Mouse (Mus musculus) embryonic facial prominence, embryonic 10.5 days (tissue): ENCODE data around the gene Gtpbp1. TPM values are rescaled to one million over a fixed set of nuclear protein-coding genes. Genes with fewer than 3 reads are reported as not detected.

ENCODE experiments used
- DNase-seq: peaks from one replicate; pipeline ENCODE4 v3.0.0-alpha.2; 2017; ENCODE audit warnings: low spot score
- H3K27ac ChIP-seq: fragments of 300-500 bp; sonication (generic); replicated peaks from 2 replicates; pipeline ENCODE4 v1.5.1; 2016; ENCODE audit warnings: mild to moderate bottlenecking
- H3K27me3 ChIP-seq: fragments of 300-500 bp; sonication (generic); replicated peaks from 2 replicates; pipeline ENCODE4 v1.6.1; 2016; ENCODE audit warnings: low read depth, mild to moderate bottlenecking; ENCODE audit not compliant: poor library complexity, severe bottlenecking
- H3K36me3 ChIP-seq: fragments of 300-500 bp; sonication (generic); replicated peaks from 2 replicates; pipeline ENCODE4 v1.6.1; 2016; ENCODE audit warnings: mild to moderate bottlenecking, moderate library complexity
- H3K4me1 ChIP-seq: fragments of 300-500 bp; sonication (generic); 2 replicates; pipeline ENCODE4 v1.6.1; 2016
- H3K4me3 ChIP-seq: fragments of 300-500 bp; sonication (generic); 2 replicates; pipeline ENCODE4 v1.5.1; 2016; ENCODE audit warnings: mild to moderate bottlenecking, moderate library complexity
- H3K9me3 ChIP-seq: fragments of 300-500 bp; sonication (generic); 2 replicates; pipeline ENCODE4 v1.6.1; 2016; ENCODE audit warnings: mild to moderate bottlenecking
- WGBS: fragments of 180-500 bp; shearing (Covaris S2); methylation state at CpG from one replicate; pipeline ENCODE4 v1.1.7; 2016; 5-methylcytosine and 5-hydroxymethylcytosine counted together
- polyA plus RNA-seq: library from polyadenylated mRNA; unstranded; fragments of >200 nt; fragmentation: Nextera tagmentation; extraction: Ambion mirVana; gene quantifications from 2 replicates; pipeline ENCODE4 v1.2.1, GENCODE M21; 2016

Gtpbp1 gene
- polyA plus RNA-seq, 1 experiment from 2014 or later: 47.7 TPM

- Histone ChIP-seq H3K4me3 (peak within 1 kb of the TSS; percentile 95), H3K27me3 (no peaks in the 10 kb centered on the region), H3K9me3 (no peaks in the 10 kb centered on the region), H3K27ac (peak within 1 kb of the TSS; percentile 94), H3K4me1 (peaks cover 76% of the 10 kb centered on the region), H3K36me3 (peaks cover 15% of the 10 kb centered on the region; the same call in 1 of the 2 replicates)
- WGBS: under 1% methylated on average over 72 of the region's 72 CpGs
- peak; percentile 96 for DNase-seq
Observed at GRCm38 (mm10) chr15:79687646-79688267, 2.9 kb upstream of the Gtpbp1 start, which contains the start of gene Josd1. Josd1 (minus strand) TSS chr15:79687919.

- H3K9me3 ChIP-seq: no peaks in the 10 kb centered on the region
- peak overlapping the region; percentile 95 for H3K4me3 ChIP-seq
- peaks cover 74% of the 10 kb centered on the region for H3K4me1 ChIP-seq
- DNase-seq: no peak
- 2% methylated on average over 8 of the region's 8 CpGs for WGBS
- no peaks in the 10 kb centered on the region for H3K27me3 ChIP-seq
- H3K36me3 ChIP-seq: peaks cover 10% of the 10 kb centered on the region; the same call in 1 of the 2 replicates
- peak overlapping the region; percentile 94 for H3K27ac ChIP-seq
Observed at GRCm38 (mm10) chr15:79688268-79688956, 2.2 kb upstream of the Gtpbp1 start.

GRCm38 (mm10) chr15:79689662-79690425, 801 bp upstream of the Gtpbp1 start:
- no peak for DNase-seq
- H3K4me1 ChIP-seq: peaks cover 66% of the 10 kb centered on the region
- 15% methylated on average over 24 of the region's 24 CpGs for WGBS

GRCm38 (mm10) chr15:79691023-79691508, 421 bp downstream of the Gtpbp1 start:
- Histone ChIP-seq H3K36me3 (peaks cover 24% of the 10 kb centered on the region), H3K4me3 (peak overlapping the region; percentile 97), H3K27ac (peak overlapping the region; percentile 94), H3K9me3 (no peaks in the 10 kb centered on the region), H3K4me1 (peaks cover 53% of the 10 kb centered on the region), H3K27me3 (no peaks in the 10 kb centered on the region)
- no peak for DNase-seq
- WGBS: under 1% methylated on average over 53 of the region's 53 CpGs

More at GRCm38 (mm10) chr15:79689662-79690425, 801 bp upstream of the Gtpbp1 start:
- Histone ChIP-seq H3K27me3 (no peaks in the 10 kb centered on the region), H3K36me3 (peaks cover 14% of the 10 kb centered on the region), H3K4me3 (peak overlapping the region; percentile 97), H3K27ac (0 out of 2 replicates have a peak overlapping the region, but pooled peaks have one; percentile 94), H3K9me3 (no peaks in the 10 kb centered on the region)

- WGBS: 92% methylated on average over 5 of the region's 5 CpGs
- peaks cover 55% of the 10 kb centered on the region for H3K4me1 ChIP-seq
- DNase-seq: no peak
- no peaks in the 10 kb centered on the region for H3K27me3 ChIP-seq
- H3K27ac ChIP-seq: no peak overlapping the region
- peak overlapping the region; percentile 97; the same call in 1 of the 2 replicates for H3K4me3 ChIP-seq
- H3K9me3 ChIP-seq: no peaks in the 10 kb centered on the region
- peaks cover 36% of the 10 kb centered on the region for H3K36me3 ChIP-seq
Observed at GRCm38 (mm10) chr15:79692334-79692733, 1.7 kb downstream of the Gtpbp1 start.

GRCm38 (mm10) chr15:79693740-79694139, 3.1 kb downstream of the Gtpbp1 start:
- DNase-seq: no peak
- 84% methylated on average over 11 of the region's 11 CpGs for WGBS
- Histone ChIP-seq H3K4me1 (peaks cover 56% of the 10 kb centered on the region), H3K27ac (no peak overlapping the region), H3K27me3 (no peaks in the 10 kb centered on the region), H3K4me3 (peak overlapping the region; percentile 21; the same call in 1 of the 2 replicates), H3K36me3 (peaks cover 44% of the 10 kb centered on the region), H3K9me3 (no peaks in the 10 kb centered on the region)

- peaks cover 50% of the 10 kb centered on the region for H3K36me3 ChIP-seq
Observed at GRCm38 (mm10) chr15:79694512-79694911, 3.9 kb downstream of the Gtpbp1 start.

GRCm38 (mm10) chr15:79695516-79695915, 4.9 kb downstream of the Gtpbp1 start:
- Histone ChIP-seq H3K4me1 (peaks cover 44% of the 10 kb centered on the region), H3K27me3 (no peaks in the 10 kb centered on the region), H3K4me3 (no peak overlapping the region), H3K36me3 (peaks cover 51% of the 10 kb centered on the region), H3K9me3 (no peaks in the 10 kb centered on the region), H3K27ac (no peak overlapping the region)
- DNase-seq: no peak
- WGBS: 70% methylated on average over 3 of the region's 3 CpGs

More at GRCm38 (mm10) chr15:79694512-79694911, 3.9 kb downstream of the Gtpbp1 start:
- H3K4me3 ChIP-seq: 0 out of 2 replicates have a peak overlapping the region, but pooled peaks have one; percentile 21
- peaks cover 50% of the 10 kb centered on the region for H3K4me1 ChIP-seq
- WGBS: 90% methylated on average over 4 of the region's 4 CpGs
- DNase-seq: no peak
- no peaks in the 10 kb centered on the region for H3K9me3 ChIP-seq
- no peak overlapping the region for H3K27ac ChIP-seq
- H3K27me3 ChIP-seq: no peaks in the 10 kb centered on the region

- Histone ChIP-seq H3K4me3 (no peak overlapping the region), H3K27ac (no peak overlapping the region), H3K36me3 (peaks cover 51% of the 10 kb centered on the region), H3K9me3 (no peaks in the 10 kb centered on the region), H3K27me3 (no peaks in the 10 kb centered on the region), H3K4me1 (peaks cover 38% of the 10 kb centered on the region)
- no peak for DNase-seq
- 94% methylated on average over 2 of the region's 2 CpGs for WGBS
Observed at GRCm38 (mm10) chr15:79696508-79696907, 5.9 kb downstream of the Gtpbp1 start.

- Histone ChIP-seq H3K36me3 (peaks cover 51% of the 10 kb centered on the region), H3K4me3 (no peak overlapping the region), H3K27ac (no peak overlapping the region), H3K9me3 (no peaks in the 10 kb centered on the region), H3K27me3 (no peaks in the 10 kb centered on the region), H3K4me1 (peaks cover 33% of the 10 kb centered on the region)
- DNase-seq: no peak
- 88% methylated on average over 6 of the region's 6 CpGs for WGBS
Observed at GRCm38 (mm10) chr15:79697011-79697410, 6.4 kb downstream of the Gtpbp1 start.

GRCm38 (mm10) chr15:79697558-79698187, 7.0 kb downstream of the Gtpbp1 start:
- Histone ChIP-seq H3K27ac (no peak overlapping the region), H3K36me3 (peaks cover 51% of the 10 kb centered on the region), H3K27me3 (no peaks in the 10 kb centered on the region), H3K4me1 (peaks cover 26% of the 10 kb centered on the region), H3K9me3 (no peaks in the 10 kb centered on the region), H3K4me3 (no peak overlapping the region)
- WGBS: 85% methylated on average over 9 of the region's 9 CpGs
- DNase-seq: no peak
